Mouse (Mus musculus): ENCODE results near the gene Klhl33.

Klhl33 gene

DNA sequence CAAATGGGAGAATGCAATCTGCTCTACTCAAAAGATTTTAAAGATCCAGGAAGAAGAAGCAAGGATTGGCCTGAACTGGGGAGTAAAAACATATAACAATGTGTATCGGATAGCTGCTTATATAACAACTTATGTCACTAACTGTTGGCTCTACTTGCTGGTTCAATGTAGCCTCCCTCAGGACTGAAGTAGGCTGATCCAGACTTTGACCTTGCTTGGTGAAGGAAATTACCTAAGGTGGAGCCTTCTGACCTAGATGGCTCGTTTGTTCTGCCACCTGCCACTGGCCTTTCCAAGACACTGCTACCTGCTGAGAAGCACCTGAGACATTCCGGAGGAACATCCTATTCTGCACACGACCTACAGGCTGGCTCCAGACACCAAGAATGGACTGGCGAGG lies 41.5 kb downstream of the Klhl33 start:
- no peak for DNase-seq (ENCODE audit: low spot score in 2 of 2)
